Mouse (Mus musculus): ENCODE data around the gene Paxip1. TPM values are rescaled to one million over a fixed set of nuclear protein-coding genes. Genes with fewer than 3 reads are reported as not detected.

Paxip1 gene
- polyA plus RNA-seq (2012; fragmentation: generic; extraction: Trizol), result 17.4 TPM
- long read RNA-seq, experiment 1, full-length matches to known transcripts, result 3 of 7 reads
- long read RNA-seq, experiment 1, partial matches to known transcripts, result 3 of 7 reads
- long read RNA-seq, experiment 1, other reads (novel, unspliced or antisense), result 1 of 7 reads
- long read RNA-seq, experiment 2, full-length matches to known transcripts, result 23 of 37 reads
- long read RNA-seq, experiment 2, partial matches to known transcripts, result 5 of 37 reads
- long read RNA-seq, experiment 2, other reads (novel, unspliced or antisense), result 9 of 37 reads

DNA sequence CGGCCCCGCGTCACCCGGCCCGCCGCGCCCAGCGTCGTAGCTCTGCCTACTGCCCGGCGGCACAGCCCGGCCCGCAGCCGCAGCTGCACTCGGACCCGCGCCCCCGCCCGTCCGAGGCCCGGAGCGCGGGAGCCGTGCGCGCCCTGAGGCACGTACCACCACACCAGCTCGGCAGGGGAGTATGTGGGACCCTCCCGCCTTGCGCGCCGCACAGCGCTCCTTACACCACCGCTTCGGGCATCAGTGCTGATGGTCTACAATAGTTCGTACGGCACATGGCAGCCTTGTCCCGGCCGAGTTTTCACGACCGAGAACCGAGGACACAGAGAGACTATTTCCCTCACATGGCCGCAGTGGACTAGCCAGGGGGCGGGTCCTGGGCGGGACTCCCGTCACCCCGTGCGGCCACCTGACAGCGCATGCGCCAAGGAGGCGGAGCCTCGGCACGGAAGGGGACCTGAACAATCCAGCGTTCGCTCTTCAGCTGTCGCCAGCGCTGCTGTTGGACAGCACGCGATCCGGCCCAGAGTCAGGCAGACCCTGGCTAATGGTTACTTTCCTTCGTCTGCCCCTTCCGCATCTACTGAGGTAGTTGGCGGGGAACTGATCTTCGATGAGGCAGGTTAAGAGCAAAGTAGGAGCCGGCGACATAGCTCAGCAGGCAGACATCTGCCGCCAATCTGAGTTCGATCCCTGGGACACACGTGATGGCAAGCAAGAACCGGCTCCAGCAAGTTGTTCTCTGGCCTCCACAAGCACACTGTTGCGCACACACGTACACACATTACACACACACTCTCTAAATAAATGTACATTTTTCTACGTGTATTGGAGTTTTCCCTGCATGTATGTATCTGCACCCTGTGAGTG, at the start of gene Paxip1:
Gene Paxip1 (minus strand): TSS at position 389 of the 870 bp plus-strand sequence.
- H3K4me3 ChIP-seq (ENCODE audit: insufficient read depth, poor library complexity, severe bottlenecking), result peak within 1 kb of the TSS; percentile 66
- TF ChIP-seq MYOD1 (IDR thresholded peaks at IDR 0.05; ENCODE audit: control insufficient read depth, insufficient read length, low read depth) (peak; percentile 54), MYOG (IDR thresholded peaks at IDR 0.05; ENCODE audit: control insufficient read depth, extremely low read depth, insufficient read length) (no peak), USF1 (IDR thresholded peaks at IDR 0.05; ENCODE audit: low read depth) (peak; percentile 67), CTCF (IDR thresholded peaks at IDR 0.05; ENCODE audit: control insufficient read depth, insufficient read depth, insufficient read length) (no peak)
- peak within 1 kb of the TSS; percentile 97 for H3ac ChIP-seq (ENCODE audit: control insufficient read depth, insufficient read length, low read depth)
- no peaks in the 10 kb centered on the region for H3K27me3 ChIP-seq (ENCODE audit: control insufficient read depth, insufficient read depth, insufficient read length)
- peaks cover 26% of the 10 kb centered on the region for H3K36me3 ChIP-seq (ENCODE audit: control insufficient read depth, insufficient read depth)
- H3K79me2 ChIP-seq (ENCODE audit: control insufficient read depth, insufficient read depth), result peaks cover 40% of the 10 kb centered on the region
- H3K79me3 ChIP-seq (ENCODE audit: low read depth), result peaks cover 29% of the 10 kb centered on the region

- H3K79me2 ChIP-seq (ENCODE audit: control insufficient read depth, insufficient read depth), result no peaks in the 10 kb centered on the region
These were observed 46.6 kb upstream of the Paxip1 start for GRCm38 (mm10) chr5:27838061-27838460.

GRCm38 (mm10) chr5:27835096-27835495, 43.6 kb upstream of the Paxip1 start:
- no peaks in the 10 kb centered on the region for H3K79me3 ChIP-seq (ENCODE audit: low read depth)
- H3K36me3 ChIP-seq (ENCODE audit: control insufficient read depth, insufficient read depth), result no peaks in the 10 kb centered on the region
- no peaks in the 10 kb centered on the region for H3K79me2 ChIP-seq (ENCODE audit: control insufficient read depth, insufficient read depth)
- H3K4me3 ChIP-seq (ENCODE audit: insufficient read depth, poor library complexity, severe bottlenecking), result no peak overlapping the region
- no peak overlapping the region for H3ac ChIP-seq (ENCODE audit: control insufficient read depth, insufficient read length, low read depth)
- TF ChIP-seq CTCF (IDR thresholded peaks at IDR 0.05; ENCODE audit: control insufficient read depth, insufficient read depth, insufficient read length), result no peak
- no peak for TF ChIP-seq USF1 (IDR thresholded peaks at IDR 0.05; ENCODE audit: low read depth)
- TF ChIP-seq MAX (IDR thresholded peaks at IDR 0.05), result no peak
- no peak for TF ChIP-seq CEBPB (IDR thresholded peaks at IDR 0.05; ENCODE audit: low read depth)
- TF ChIP-seq MYOD1 (IDR thresholded peaks at IDR 0.05; ENCODE audit: control insufficient read depth, insufficient read length, low read depth), result no peak
- no peak for TF ChIP-seq FOSL1 (IDR thresholded peaks at IDR 0.05; ENCODE audit: insufficient read depth, low read length, poor library complexity, severe bottlenecking)
- no peak for TF ChIP-seq MYOG (IDR thresholded peaks at IDR 0.05; ENCODE audit: control insufficient read depth, extremely low read depth, insufficient read length)
- no peaks in the 10 kb centered on the region for H3K27me3 ChIP-seq (ENCODE audit: control insufficient read depth, insufficient read depth, insufficient read length)

More at GRCm38 (mm10) chr5:27838061-27838460, 46.6 kb upstream of the Paxip1 start:
- Histone ChIP-seq H3K4me3 (ENCODE audit: insufficient read depth, poor library complexity, severe bottlenecking) (no peak overlapping the region), H3ac (ENCODE audit: control insufficient read depth, insufficient read length, low read depth) (no peak overlapping the region), H3K36me3 (ENCODE audit: control insufficient read depth, insufficient read depth) (no peaks in the 10 kb centered on the region), H3K27me3 (ENCODE audit: control insufficient read depth, insufficient read depth, insufficient read length) (peaks cover 13% of the 10 kb centered on the region), H3K79me3 (ENCODE audit: low read depth) (no peaks in the 10 kb centered on the region)
- TF ChIP-seq CTCF (IDR thresholded peaks at IDR 0.05; ENCODE audit: control insufficient read depth, insufficient read depth, insufficient read length), result no peak
- no peak for TF ChIP-seq FOSL1 (IDR thresholded peaks at IDR 0.05; ENCODE audit: insufficient read depth, low read length, poor library complexity, severe bottlenecking)
- no peak for TF ChIP-seq MYOG (IDR thresholded peaks at IDR 0.05; ENCODE audit: control insufficient read depth, extremely low read depth, insufficient read length)
- TF ChIP-seq MYOD1 (IDR thresholded peaks at IDR 0.05; ENCODE audit: control insufficient read depth, insufficient read length, low read depth), result no peak

DNA sequence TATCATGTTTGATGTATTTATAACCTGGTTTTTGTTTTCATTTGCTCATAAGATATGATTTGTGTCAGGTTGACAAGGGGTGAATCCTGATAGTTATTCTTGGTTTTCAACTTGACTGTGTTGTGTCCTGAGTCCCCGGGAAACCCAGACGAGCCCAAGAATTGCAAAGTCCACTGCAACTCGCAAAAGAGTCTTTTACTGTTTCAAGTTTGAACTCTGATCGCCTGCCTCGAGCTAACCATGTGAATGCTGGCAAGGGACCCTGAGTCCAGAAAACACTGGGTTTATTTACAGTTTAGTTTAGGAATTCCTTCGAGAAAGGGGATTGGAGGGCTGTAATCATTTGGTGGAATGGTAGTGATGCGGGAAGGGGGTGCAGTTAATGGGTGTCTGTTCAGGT, 36.5 kb upstream of the Paxip1 start:
- Histone ChIP-seq H3K79me2 (ENCODE audit: control insufficient read depth, insufficient read depth) (no peaks in the 10 kb centered on the region), H3ac (ENCODE audit: control insufficient read depth, insufficient read length, low read depth) (no peak overlapping the region), H3K4me3 (ENCODE audit: insufficient read depth, poor library complexity, severe bottlenecking) (no peak overlapping the region), H3K27me3 (ENCODE audit: control insufficient read depth, insufficient read depth, insufficient read length) (no peaks in the 10 kb centered on the region), H3K79me3 (ENCODE audit: low read depth) (no peaks in the 10 kb centered on the region), H3K36me3 (ENCODE audit: control insufficient read depth, insufficient read depth) (no peaks in the 10 kb centered on the region)
- no peak for TF ChIP-seq MYOD1 (IDR thresholded peaks at IDR 0.05; ENCODE audit: control insufficient read depth, insufficient read length, low read depth)

- no peak overlapping the region for H3K4me3 ChIP-seq (ENCODE audit: insufficient read depth, poor library complexity, severe bottlenecking)
These were observed 29.7 kb upstream of the Paxip1 start for GRCm38 (mm10) chr5:27821161-27821560.

More at GRCm38 (mm10) chr5:27821161-27821560, 29.7 kb upstream of the Paxip1 start:
- TF ChIP-seq MYOD1 (IDR thresholded peaks at IDR 0.05; ENCODE audit: control insufficient read depth, insufficient read length, low read depth) (no peak), MYOG (IDR thresholded peaks at IDR 0.05; ENCODE audit: control insufficient read depth, extremely low read depth, insufficient read length) (no peak), MAX (IDR thresholded peaks at IDR 0.05) (no peak), FOSL1 (IDR thresholded peaks at IDR 0.05; ENCODE audit: insufficient read depth, low read length, poor library complexity, severe bottlenecking) (no peak), CEBPB (IDR thresholded peaks at IDR 0.05; ENCODE audit: low read depth) (no peak), USF1 (IDR thresholded peaks at IDR 0.05; ENCODE audit: low read depth) (no peak), CTCF (IDR thresholded peaks at IDR 0.05; ENCODE audit: control insufficient read depth, insufficient read depth, insufficient read length) (no peak)
- Histone ChIP-seq H3ac (ENCODE audit: control insufficient read depth, insufficient read length, low read depth) (no peak overlapping the region), H3K36me3 (ENCODE audit: control insufficient read depth, insufficient read depth) (no peaks in the 10 kb centered on the region), H3K79me2 (ENCODE audit: control insufficient read depth, insufficient read depth) (no peaks in the 10 kb centered on the region), H3K79me3 (ENCODE audit: low read depth) (no peaks in the 10 kb centered on the region), H3K27me3 (ENCODE audit: control insufficient read depth, insufficient read depth, insufficient read length) (no peaks in the 10 kb centered on the region)
